Mouse (Mus musculus) hindbrain, embryonic 11.5 days (tissue): ENCODE data around the gene Bex1. TPM values are rescaled to one million over a fixed set of nuclear protein-coding genes. Genes with fewer than 3 reads are reported as not detected.

ENCODE experiments used
- ATAC-seq: fragments of 200-750 bp; cut with Nextera tagmentation; 2 replicates; pipeline ENCODE4 v1.8.0; 2017; ENCODE audit warnings: mild to moderate bottlenecking, moderate TSS enrichment, moderate library complexity; ENCODE audit not compliant: low FRiP score
- DNase-seq: peaks from one replicate; pipeline ENCODE4 v3.0.0-alpha.2; 2015; ENCODE audit warnings: low spot score
- H3K27ac ChIP-seq: fragments of 300-500 bp; sonication (generic); 2 replicates; pipeline ENCODE4 v1.5.1; 2014; ENCODE audit warnings: mild to moderate bottlenecking, low read depth, low read length
- H3K27me3 ChIP-seq: fragments of 300-500 bp; sonication (generic); 2 replicates; pipeline ENCODE4 v1.6.1; 2014; ENCODE audit warnings: mild to moderate bottlenecking, low read length, moderate library complexity, mixed read lengths; ENCODE audit not compliant: control insufficient read depth, insufficient read depth
- H3K36me3 ChIP-seq: fragments of 300-500 bp; sonication (generic); 2 replicates; pipeline ENCODE4 v1.6.1; 2014; ENCODE audit warnings: mild to moderate bottlenecking, low read length, moderate library complexity, mixed read lengths; ENCODE audit not compliant: control insufficient read depth, insufficient read depth
- H3K4me1 ChIP-seq: fragments of 300-500 bp; sonication (generic); replicated peaks from 2 replicates; pipeline ENCODE4 v1.6.1; 2014; ENCODE audit warnings: low read length, mixed read lengths; ENCODE audit not compliant: control insufficient read depth, insufficient read depth
- H3K4me2 ChIP-seq: fragments of 300-500 bp; sonication (generic); replicated peaks from 2 replicates; pipeline ENCODE4 v1.6.1; 2014; ENCODE audit warnings: mild to moderate bottlenecking, low read depth, low read length
- H3K4me3 ChIP-seq: fragments of 300-500 bp; sonication (generic); 2 replicates; pipeline ENCODE4 v1.5.1; 2014; ENCODE audit warnings: low read depth, low read length
- H3K9ac ChIP-seq: fragments of 300-500 bp; sonication (generic); 2 replicates; pipeline ENCODE4 v1.6.1; 2014; ENCODE audit warnings: low read depth, low read length
- H3K9me3 ChIP-seq: fragments of 300-500 bp; sonication (generic); 2 replicates; pipeline ENCODE4 v1.6.1; 2016; ENCODE audit warnings: low read length; ENCODE audit not compliant: control insufficient read depth
- WGBS: fragments of 180-500 bp; shearing (Covaris S2); extraction: QIAGEN DNeasy Blood & Tissue Kit; methylation state at CpG from one replicate; pipeline ENCODE4 v1.1.7; 2014; 5-methylcytosine and 5-hydroxymethylcytosine counted together
- polyA plus RNA-seq: library from polyadenylated mRNA; unstranded; fragments of >200 nt; fragmentation: Nextera tagmentation; extraction: Ambion mirVana; gene quantifications from 2 replicates; pipeline ENCODE4 v1.2.1, GENCODE M21; 2014

The Bex1 gene
- polyA plus RNA-seq, 1 experiment from 2014 or later, result 99.1 TPM

DNA sequence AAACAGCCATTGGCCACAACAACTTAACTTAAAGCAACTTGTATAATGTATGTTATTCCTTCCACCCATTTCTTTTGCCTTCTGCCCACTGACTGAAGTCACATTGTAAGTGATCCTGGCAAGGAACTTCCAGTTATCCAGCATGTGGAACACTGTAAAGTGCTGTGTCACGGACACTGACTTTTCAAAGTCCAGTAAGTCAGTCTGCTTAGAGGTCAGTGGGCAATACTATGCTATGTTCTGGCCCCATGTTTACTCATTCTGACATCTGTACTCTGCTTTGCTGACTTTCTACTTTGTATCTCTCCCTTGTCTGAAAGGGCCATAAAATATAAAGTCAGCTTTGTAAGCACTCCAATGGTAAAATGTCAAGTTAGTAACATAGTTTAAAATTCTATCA lies 32.2 kb downstream of the Bex1 start:
- Histone ChIP-seq H3K4me3 (no peak overlapping the region), H3K36me3 (no peaks in the 10 kb centered on the region), H3K9ac (no peak overlapping the region), H3K4me2 (no peak overlapping the region), H3K9me3 (no peaks in the 10 kb centered on the region), H3K27me3 (no peaks in the 10 kb centered on the region), H3K27ac (no peak overlapping the region), H3K4me1 (no peaks in the 10 kb centered on the region)
- DNase-seq, result no peak
- ATAC-seq, result no peak
- 76% methylated on average over 1 of the region's 1 CpGs for WGBS

DNA sequence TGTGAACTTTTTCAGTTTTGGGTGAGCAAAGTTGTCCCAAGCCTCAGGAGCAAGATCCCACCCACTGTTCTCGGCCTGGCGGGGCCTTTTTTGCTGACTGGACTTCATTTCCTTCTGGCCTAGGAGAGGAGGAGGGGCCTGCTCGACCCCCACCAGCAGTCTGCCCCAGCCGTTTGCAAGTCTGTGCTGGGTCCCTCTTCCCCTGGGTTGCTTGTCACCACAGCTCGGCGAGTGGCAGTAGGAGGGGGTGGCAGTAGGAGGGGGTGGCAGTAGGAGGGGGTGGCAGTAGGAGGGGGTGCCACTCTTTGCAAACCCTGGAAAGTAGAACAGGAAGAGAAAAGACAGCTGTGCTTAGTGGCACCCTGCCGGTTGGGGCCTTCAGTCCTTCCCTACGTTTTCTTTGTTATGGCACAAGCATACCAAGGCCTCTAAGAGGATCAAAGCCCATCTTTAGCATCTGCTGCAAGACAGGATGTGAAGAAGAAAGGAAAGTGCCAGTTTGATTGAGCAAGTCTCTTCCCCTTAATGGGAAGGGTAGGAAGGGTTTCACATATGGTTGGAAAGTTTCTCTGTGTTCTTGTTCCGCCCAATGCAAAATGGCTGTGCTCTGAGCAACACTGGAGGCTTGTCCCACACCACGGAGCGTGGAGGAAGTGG lies 34.3 kb downstream of the Bex1 start:
- DNase-seq (peak; percentile 18), ATAC-seq (peak; percentile 69)
- Histone ChIP-seq H3K9me3 (no peaks in the 10 kb centered on the region), H3K9ac (no peak overlapping the region), H3K4me2 (no peak overlapping the region), H3K4me1 (no peaks in the 10 kb centered on the region), H3K36me3 (no peaks in the 10 kb centered on the region), H3K27ac (no peak overlapping the region), H3K4me3 (no peak overlapping the region), H3K27me3 (no peaks in the 10 kb centered on the region)
- 16% methylated on average over 11 of the region's 11 CpGs for WGBS

DNA sequence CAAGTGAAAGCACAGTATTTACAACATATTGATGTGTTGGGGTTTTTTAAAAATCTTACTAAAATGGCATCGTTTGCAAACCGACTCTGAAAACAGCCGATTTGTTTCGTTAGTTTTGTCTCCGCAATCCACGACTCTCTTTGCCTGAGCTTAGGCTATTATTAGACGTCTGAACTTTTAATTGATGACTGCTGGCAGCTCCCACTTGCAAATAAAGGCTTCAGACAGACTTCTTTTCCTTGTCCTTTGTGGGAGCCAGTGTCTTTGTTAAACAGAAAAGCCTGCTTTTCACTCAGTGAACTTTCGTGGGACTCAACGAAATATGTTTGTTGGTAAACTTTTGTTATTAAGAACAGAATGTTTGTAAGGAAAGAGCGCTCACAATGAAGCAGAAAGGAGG lies 42.5 kb downstream of the Bex1 start:
- Histone ChIP-seq H3K27me3 (no peaks in the 10 kb centered on the region), H3K9me3 (no peaks in the 10 kb centered on the region), H3K4me3 (peak overlapping the region; percentile 53), H3K9ac (no peak overlapping the region), H3K4me1 (no peaks in the 10 kb centered on the region), H3K27ac (no peak overlapping the region; the same call in 1 of the 2 replicates), H3K36me3 (no peaks in the 10 kb centered on the region), H3K4me2 (no peak overlapping the region)
- 22% methylated on average over 10 of the region's 10 CpGs for WGBS
- DNase-seq, result peak; percentile 40
- ATAC-seq, result no peak

DNA sequence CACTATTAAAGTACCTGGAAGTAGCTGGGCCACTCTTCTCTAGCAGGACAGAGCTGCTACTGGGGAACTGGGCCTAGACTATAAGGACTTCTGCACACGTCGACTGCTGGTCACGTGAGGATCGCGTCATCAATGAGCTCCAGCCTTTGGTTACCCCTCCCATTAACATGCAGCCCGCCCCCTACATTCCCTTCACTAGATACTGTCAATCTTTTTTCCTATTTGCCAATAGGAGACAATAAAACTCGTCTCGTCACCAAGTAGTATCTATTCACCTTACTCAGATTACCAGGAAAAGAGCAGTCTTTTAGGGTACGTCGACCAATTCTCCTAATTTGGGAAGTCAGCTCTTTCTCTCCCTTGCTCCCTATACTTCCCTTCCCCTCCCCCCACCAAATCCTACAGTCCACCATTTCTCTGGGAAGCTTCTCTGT lies 43.2 kb downstream of the Bex1 start, which contains the start of gene Tceal8:
Gene Tceal8 (minus strand): TSS at position 225 of the 434 bp plus-strand sequence.
- peak within 1 kb of the TSS; percentile 80 for H3K27ac ChIP-seq
- WGBS, result 27% methylated on average over 10 of the region's 10 CpGs

DNA sequence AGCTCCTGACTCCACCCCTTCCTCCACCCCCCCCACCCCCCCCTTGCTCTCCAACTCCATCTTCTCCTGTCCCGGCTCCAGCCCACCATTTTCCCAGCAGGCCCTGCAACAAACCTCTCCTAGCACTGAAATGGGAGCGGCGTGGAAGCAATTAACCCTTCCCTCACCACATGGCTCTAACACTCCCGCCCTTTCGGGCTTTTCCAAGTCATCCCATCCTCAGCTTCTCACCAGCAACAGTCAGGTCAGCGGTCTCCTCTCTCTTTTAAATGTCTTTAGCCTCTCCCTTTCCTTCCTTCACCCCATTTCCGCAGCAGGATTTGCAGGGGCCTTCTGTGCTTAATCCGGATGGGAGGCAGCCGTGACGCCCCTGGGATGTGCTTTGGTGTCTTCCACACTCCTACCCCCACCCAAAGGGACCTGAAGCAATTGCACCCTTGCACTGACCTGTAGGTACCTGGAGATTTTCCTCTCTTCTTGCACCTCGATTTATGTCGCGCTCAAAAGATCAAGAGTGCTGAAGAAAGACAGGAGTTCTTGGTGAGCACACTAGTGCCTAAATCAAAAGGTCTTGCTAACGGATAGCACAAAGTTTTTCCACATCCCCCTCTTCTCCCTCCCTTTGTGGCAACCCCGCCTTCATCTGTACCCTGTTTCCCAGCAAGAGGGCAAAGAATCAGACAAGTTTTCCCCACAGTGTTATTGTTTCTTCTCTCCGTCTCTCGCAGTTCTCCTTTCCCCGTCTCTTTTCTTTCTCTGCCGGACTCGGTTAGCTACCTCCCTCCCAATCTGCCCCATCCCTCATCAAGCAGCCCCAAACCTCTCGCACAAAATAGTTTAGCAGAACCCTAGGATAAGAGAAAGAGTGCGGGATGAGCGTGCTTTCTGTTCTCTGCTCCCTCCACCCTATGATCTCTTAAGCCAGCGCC lies 43.9 kb downstream of the Bex1 start:
- Histone ChIP-seq H3K27me3 (no peaks in the 10 kb centered on the region), H3K36me3 (no peaks in the 10 kb centered on the region), H3K27ac (peak overlapping the region; percentile 58), H3K9ac (peak overlapping the region; percentile 64), H3K4me1 (no peaks in the 10 kb centered on the region), H3K4me3 (peak overlapping the region; percentile 53), H3K9me3 (no peaks in the 10 kb centered on the region), H3K4me2 (peak overlapping the region; percentile 48)
- ATAC-seq, result peak; percentile 65
- peak; percentile 66 for DNase-seq
- WGBS, result 20% methylated on average over 24 of the region's 24 CpGs

More for the DNA sequence above, 43.2 kb downstream of the Bex1 start, which contains the start of gene Tceal8:
- peak within 1 kb of the TSS; percentile 53 for H3K4me3 ChIP-seq
- DNase-seq (peak; percentile 86), ATAC-seq (peak; percentile 95)
- H3K9me3 ChIP-seq, result no peaks in the 10 kb centered on the region
- no peaks in the 10 kb centered on the region for H3K27me3 ChIP-seq
- H3K36me3 ChIP-seq, result no peaks in the 10 kb centered on the region
- H3K4me2 ChIP-seq, result peak within 1 kb of the TSS; percentile 48
- no peaks in the 10 kb centered on the region for H3K4me1 ChIP-seq
- H3K9ac ChIP-seq, result peak within 1 kb of the TSS; percentile 64

DNA sequence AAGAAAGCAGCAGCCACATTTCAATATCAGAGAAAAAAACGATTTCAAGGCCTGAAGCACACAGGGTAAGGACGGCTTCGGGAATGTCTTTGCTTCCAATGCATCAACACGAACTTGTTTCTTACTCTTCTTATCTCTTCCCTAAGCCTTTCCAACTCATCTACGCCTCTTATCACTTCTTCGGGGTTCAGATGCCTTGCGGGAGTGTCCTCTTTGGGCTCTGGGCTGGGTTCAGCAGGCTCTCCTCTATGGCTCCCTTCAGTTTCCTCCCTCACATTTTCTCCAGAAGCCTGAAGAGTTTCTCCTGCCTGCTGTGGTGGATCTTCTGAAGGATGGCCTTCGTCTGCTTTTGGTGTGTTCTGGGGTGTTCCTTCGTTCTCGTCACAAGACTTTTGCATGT lies 44.7 kb downstream of the Bex1 start:
- DNase-seq (no peak), ATAC-seq (no peak)
- Histone ChIP-seq H3K4me3 (peak overlapping the region; percentile 53), H3K4me2 (peak overlapping the region; percentile 48), H3K9me3 (no peaks in the 10 kb centered on the region), H3K36me3 (no peaks in the 10 kb centered on the region), H3K9ac (no peak overlapping the region), H3K27ac (no peak overlapping the region), H3K4me1 (no peaks in the 10 kb centered on the region), H3K27me3 (no peaks in the 10 kb centered on the region)
- 66% methylated on average over 10 of the region's 10 CpGs for WGBS

Other genes with a start within 250 kb of the Bex1 start
- gene Arxes2, start 221.7 kb downstream of the Bex1 start, polyA plus RNA-seq, result 125 and 140 TPM in 2 replicates
- gene Arxes1, start 182.1 kb downstream of the Bex1 start, polyA plus RNA-seq, result 44.0 and 53.1 TPM in 2 replicates
- gene Bex2, start 147.3 kb downstream of the Bex1 start, polyA plus RNA-seq, result 305 and 309 TPM in 2 replicates
- gene Nxf3, start 130.3 kb downstream of the Bex1 start, polyA plus RNA-seq, result not detected in 2 replicates
- gene Bex4, start 76.5 kb downstream of the Bex1 start, polyA plus RNA-seq, result 85.4 and 86.3 TPM in 2 replicates
- gene Tceal8, start 43.2 kb downstream of the Bex1 start, polyA plus RNA-seq, result 227 and 238 TPM in 2 replicates
- gene Tceal5, start 11.6 kb downstream of the Bex1 start, polyA plus RNA-seq, result 2.6 TPM in 2 replicates
- 0.82 and 1.3 TPM in 2 replicates for gene Tceal7, start 734 bp downstream of the Bex1 start, polyA plus RNA-seq
- gene Tceal9, start 29.6 kb upstream of the Bex1 start, polyA plus RNA-seq, result 460 and 466 TPM in 2 replicates
- 733 and 747 TPM in 2 replicates for gene Bex3, start 54.7 kb upstream of the Bex1 start, polyA plus RNA-seq